Mouse (Mus musculus): ENCODE data around the gene St5.
A peak's percentile ranks its signal among the peaks of the same experiment; 100 is the strongest.

The St5 gene

GRCm38 (mm10) chr7:109492616-109493318 lies 210.6 kb downstream of the St5 start:
- DNase-seq (ENCODE audit: low read depth, low spot score): peak; percentile 65

GRCm38 (mm10) chr7:109484221-109484620 lies 219.2 kb downstream of the St5 start:
- peak; percentile 61 for DNase-seq (ENCODE audit: low read depth, low spot score)

GRCm38 (mm10) chr7:109480765-109481197 lies 222.6 kb downstream of the St5 start:
- DNase-seq (ENCODE audit: low read depth, low spot score): peak; percentile 24

- DNase-seq (ENCODE audit: low read depth, low spot score): no peak
Measured at GRCm38 (mm10) chr7:109477926-109478325, 225.5 kb downstream of the St5 start.
